Mouse (Mus musculus) heart, adult 2 months (tissue): ENCODE measurements around the gene Sorl1. TPM values are rescaled to one million over a fixed set of nuclear protein-coding genes. Genes with fewer than 3 reads are reported as not detected.

Experiments
- DNase-seq, 2 experiments: peaks; one replicate each; pipeline ENCODE4 v3.0.0; 2021
- H3K27ac ChIP-seq: fragments of 200-600 bp; 2 replicates; pipeline ENCODE4 v1.8.1; 2022
- H3K27me3 ChIP-seq: fragments of 200-500 bp; 2 replicates; pipeline ENCODE4 v1.6.1; 2012; ENCODE audit warnings: mild to moderate bottlenecking, low read length, inconsistent platforms, mixed read lengths; ENCODE audit not compliant: control insufficient read depth, insufficient read depth
- H3K36me3 ChIP-seq: fragments of 200-500 bp; 2 replicates; pipeline ENCODE4 v1.6.1; 2012; ENCODE audit warnings: low read length, inconsistent platforms; ENCODE audit not compliant: control insufficient read depth, insufficient read depth
- H3K4me1 ChIP-seq: fragments of 200-500 bp; 2 replicates; pipeline ENCODE4 v1.6.1; 2011; ENCODE audit warnings: low read length; ENCODE audit not compliant: control insufficient read depth, insufficient read depth
- H3K4me3 ChIP-seq: fragments of 200-600 bp; 2 replicates; pipeline ENCODE4 v1.8.1; 2022
- H3K79me2 ChIP-seq: fragments of 200-500 bp; replicated peaks from 2 replicates; pipeline ENCODE4 v1.6.1; 2012; ENCODE audit warnings: mild to moderate bottlenecking, inconsistent platforms, low read length, moderate library complexity, mixed read lengths; ENCODE audit not compliant: control insufficient read depth, insufficient read depth
- H3K9ac ChIP-seq: fragments of 200-500 bp; 2 replicates; pipeline ENCODE4 v1.6.1; 2012; ENCODE audit warnings: low read depth, mild to moderate bottlenecking, control low read depth, inconsistent platforms, low read length, mixed read lengths
- CTCF ChIP-seq: fragments of 200-600 bp; IDR thresholded peaks from 2 replicates; pipeline ENCODE4 v1.8.1; 2022; ENCODE audit warnings: antibody characterized with exemption, mild to moderate bottlenecking, moderate library complexity
- EP300 ChIP-seq: fragments of 200-500 bp; IDR thresholded peaks from 2 replicates; pipeline ENCODE4 v1.6.1; 2011; ENCODE audit warnings: low read depth, low read length, control low read depth; ENCODE audit not compliant: insufficient read depth
- POLR2A ChIP-seq: fragments of 200-500 bp; IDR thresholded peaks from 2 replicates; pipeline ENCODE4 v1.6.1; 2011; ENCODE audit warnings: mild to moderate bottlenecking, low read depth, low read length, control low read depth; ENCODE audit not compliant: insufficient read depth
- WGBS: fragments of 180-500 bp; shearing (Covaris S2); methylation state at CpG from one replicate; pipeline ENCODE4 v1.1.7; 2018; 5-methylcytosine and 5-hydroxymethylcytosine counted together
- intact Hi-C: fragments of 180-260 bp; cut with DNase I; formaldehyde crosslinking; loops from one replicate; pipeline ENCODE4 v1.15.1; 2025
- polyA plus RNA-seq: library from polyadenylated mRNA; depleted of rRNA; stranded (reverse); fragments of >200 nt; gene quantifications from 2 replicates; pipeline ENCODE4 v1.2.3, GENCODE M21; 2012
- total RNA-seq, 2 experiments: library from RNA; stranded (reverse); gene quantifications; 2 replicates each; pipeline ENCODE4 v1.2.3; 2021

The Sorl1 gene
- total and polyA plus RNA-seq, 3 experiments = 13.4 to 16.0 (median 14.1) TPM

GRCm38 (mm10) chr9:42019308-42020031, 104.6 kb downstream of the Sorl1 start:
- intact Hi-C loops = no loop called here
- no peak overlapping the region for H3K27ac ChIP-seq
- H3K79me2 ChIP-seq = no peaks in the 10 kb centered on the region
- no peak overlapping the region for H3K4me3 ChIP-seq
- no peak overlapping the region for H3K9ac ChIP-seq
- no peak for DNase-seq
- 44% methylated on average over 7 of the region's 7 CpGs for WGBS
- no peaks in the 10 kb centered on the region for H3K4me1 ChIP-seq
- H3K27me3 ChIP-seq = no peaks in the 10 kb centered on the region
- H3K36me3 ChIP-seq = no peaks in the 10 kb centered on the region
- TF ChIP-seq CTCF (no peak), POLR2A (no peak), EP300 (no peak)

GRCm38 (mm10) chr9:42008501-42008900, 115.6 kb downstream of the Sorl1 start:
- intact Hi-C loops = no loop called here
- no peaks in the 10 kb centered on the region for H3K4me1 ChIP-seq
- no peak for DNase-seq
- 87% methylated on average over 5 of the region's 5 CpGs for WGBS
- H3K36me3 ChIP-seq = no peaks in the 10 kb centered on the region
- no peaks in the 10 kb centered on the region for H3K27me3 ChIP-seq
- no peak overlapping the region for H3K27ac ChIP-seq
- no peak overlapping the region for H3K4me3 ChIP-seq
- TF ChIP-seq CTCF = no peak
- TF ChIP-seq POLR2A = no peak
- no peak for TF ChIP-seq EP300
- no peaks in the 10 kb centered on the region for H3K79me2 ChIP-seq
- no peak overlapping the region for H3K9ac ChIP-seq

GRCm38 (mm10) chr9:42005101-42005500, 119.0 kb downstream of the Sorl1 start:
- Histone ChIP-seq H3K4me3 (no peak overlapping the region), H3K9ac (no peak overlapping the region), H3K36me3 (no peaks in the 10 kb centered on the region), H3K27me3 (no peaks in the 10 kb centered on the region), H3K4me1 (no peaks in the 10 kb centered on the region), H3K79me2 (no peaks in the 10 kb centered on the region), H3K27ac (no peak overlapping the region)
- no peak for TF ChIP-seq POLR2A
- intact Hi-C loops = no loop called here
- no peak for DNase-seq
- 67% methylated on average over 8 of the region's 8 CpGs for WGBS

GRCm38 (mm10) chr9:42004140-42004539, 120.0 kb downstream of the Sorl1 start:
- no peak overlapping the region for H3K9ac ChIP-seq
- no peaks in the 10 kb centered on the region for H3K79me2 ChIP-seq
- H3K4me3 ChIP-seq = no peak overlapping the region
- WGBS = 81% methylated on average over 4 of the region's 4 CpGs
- DNase-seq = no peak
- no peak for TF ChIP-seq CTCF
- no peak for TF ChIP-seq POLR2A
- TF ChIP-seq EP300 = no peak
- no peaks in the 10 kb centered on the region for H3K27me3 ChIP-seq
- intact Hi-C loops = loop anchor here (5.0 kb wide), 1 partner anchor 118 kb away; the partner anchor contains the start of gene Sorl1
- no peak overlapping the region for H3K27ac ChIP-seq
- H3K36me3 ChIP-seq = no peaks in the 10 kb centered on the region
- no peaks in the 10 kb centered on the region for H3K4me1 ChIP-seq

- no peaks in the 10 kb centered on the region for H3K79me2 ChIP-seq
- DNase-seq = peak; percentile 33 to 46
Observed at GRCm38 (mm10) chr9:41999498-42000473, 124.3 kb downstream of the Sorl1 start.

More at GRCm38 (mm10) chr9:41999498-42000473, 124.3 kb downstream of the Sorl1 start:
- Histone ChIP-seq H3K4me3 (no peak overlapping the region), H3K9ac (no peak overlapping the region), H3K27me3 (no peaks in the 10 kb centered on the region), H3K27ac (no peak overlapping the region), H3K36me3 (no peaks in the 10 kb centered on the region), H3K4me1 (no peaks in the 10 kb centered on the region)
- 70% methylated on average over 12 of the region's 12 CpGs for WGBS
- intact Hi-C loops = loop anchor here (1.0 to 5.0 kb wide), 3 partner anchors 123 to 276 kb away; partner anchors contain the start of gene Sorl1
- TF ChIP-seq CTCF (peak; percentile 88), POLR2A (no peak), EP300 (peak; percentile 56; the same call in 1 of the 2 replicates)
